Mouse (Mus musculus): Measurements from ENCODE around the gene Otub1.
A peak's percentile ranks its signal among the peaks of the same experiment; 100 is the strongest.

Gene Otub1

DNA sequence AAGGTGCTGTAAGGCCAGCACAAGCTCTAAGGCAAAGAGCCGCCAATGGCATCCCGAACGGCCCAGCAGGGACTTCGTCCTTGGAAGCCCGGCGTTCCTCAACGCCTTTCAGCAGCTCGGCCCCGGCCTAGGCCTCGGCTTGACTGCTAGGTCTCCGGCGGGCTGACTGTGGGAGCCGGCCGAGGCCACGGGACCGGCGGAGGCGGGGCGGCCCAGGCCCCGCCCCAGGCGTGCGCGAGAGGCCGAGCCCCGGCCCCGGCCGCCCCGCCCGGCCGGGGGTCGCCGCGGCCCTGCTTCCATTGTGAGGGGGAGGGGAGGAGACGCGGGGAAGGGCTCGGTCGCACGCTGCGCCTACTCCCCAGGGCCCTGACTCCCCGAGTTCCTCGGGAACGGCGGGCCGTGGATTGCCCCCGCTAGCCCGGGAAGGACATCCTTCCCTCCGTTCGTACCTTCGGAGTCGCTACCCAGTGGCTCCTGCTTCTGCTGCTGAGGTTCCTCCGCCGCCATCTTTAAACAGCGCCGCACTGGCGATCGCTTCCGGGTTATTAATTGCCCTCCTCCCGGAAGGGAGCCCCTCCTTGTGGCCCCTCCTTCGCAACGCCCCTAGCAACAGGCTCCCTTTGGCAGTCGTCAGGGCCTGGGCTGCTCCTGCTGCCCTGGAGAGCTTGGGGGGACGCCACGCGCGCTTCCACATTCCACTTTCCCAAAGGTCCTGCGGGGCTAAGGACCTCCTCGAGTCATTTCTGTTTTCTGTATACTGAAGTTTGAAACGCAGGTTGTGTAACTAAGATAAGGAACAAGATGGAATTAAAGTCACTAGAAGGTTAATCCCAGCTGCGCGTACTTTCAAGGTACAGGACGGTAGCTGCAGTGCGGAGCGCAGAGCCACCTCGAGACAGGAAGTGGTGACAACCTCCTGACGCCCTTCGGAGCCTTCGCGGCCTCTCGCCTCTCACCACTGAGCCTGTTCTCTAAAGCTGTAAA lies at the start of gene Otub1:
Otub1 (minus strand) TSS at position 564 of the 984 bp plus-strand sequence.
- DNase-seq, result peak; percentile 88

- no peak for DNase-seq
Observed at GRCm38 (mm10) chr19:7246021-7246420, 39.9 kb upstream of the Otub1 start.

DNA sequence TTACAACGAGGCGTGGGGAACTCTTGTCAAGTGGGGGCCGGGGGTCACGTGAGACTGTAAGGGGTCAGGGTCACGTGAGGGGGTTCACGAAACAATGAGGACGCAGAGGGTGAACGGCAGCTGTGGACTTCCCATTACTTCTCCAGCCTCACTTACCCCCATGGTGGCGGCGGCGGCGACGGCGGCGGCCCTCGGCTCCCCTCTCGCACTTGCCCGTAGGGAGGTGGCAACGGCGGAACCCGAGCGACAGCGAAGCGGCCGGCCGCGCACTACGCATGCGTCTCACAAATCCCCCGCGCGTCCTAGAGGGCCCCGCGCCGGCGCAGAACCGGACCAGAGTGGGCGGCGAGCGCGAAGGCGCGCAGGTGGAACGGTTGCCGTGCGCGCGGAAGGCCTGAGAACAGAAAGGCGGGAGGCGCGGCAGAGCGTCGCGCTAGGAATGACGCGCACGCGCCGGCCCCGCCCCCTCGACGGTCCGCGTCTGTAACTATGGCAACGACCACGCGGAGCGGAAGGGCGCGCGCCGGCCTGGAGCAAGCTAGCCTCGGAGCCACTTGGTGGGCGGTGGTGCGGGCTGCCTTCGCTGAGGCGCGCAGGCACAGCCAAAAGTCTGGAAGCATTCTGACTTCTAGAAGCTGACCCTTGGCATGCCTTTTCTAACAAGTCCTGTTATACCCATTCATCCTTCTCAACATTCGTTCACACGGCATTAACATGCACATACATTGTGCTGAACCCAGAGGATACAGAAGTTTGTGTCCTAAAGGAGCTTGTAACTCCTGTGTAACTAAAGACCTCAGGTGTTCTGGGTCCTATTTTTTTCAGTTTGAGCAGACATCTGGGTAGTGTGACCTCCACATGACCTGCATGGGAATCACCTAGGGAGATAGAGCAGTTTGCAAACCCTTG lies 34.9 kb upstream of the Otub1 start, which contains the start of gene Naa40:
Naa40 (minus strand) TSS at position 402 of the 909 bp plus-strand sequence.
- peak; percentile 94 for DNase-seq

DNA sequence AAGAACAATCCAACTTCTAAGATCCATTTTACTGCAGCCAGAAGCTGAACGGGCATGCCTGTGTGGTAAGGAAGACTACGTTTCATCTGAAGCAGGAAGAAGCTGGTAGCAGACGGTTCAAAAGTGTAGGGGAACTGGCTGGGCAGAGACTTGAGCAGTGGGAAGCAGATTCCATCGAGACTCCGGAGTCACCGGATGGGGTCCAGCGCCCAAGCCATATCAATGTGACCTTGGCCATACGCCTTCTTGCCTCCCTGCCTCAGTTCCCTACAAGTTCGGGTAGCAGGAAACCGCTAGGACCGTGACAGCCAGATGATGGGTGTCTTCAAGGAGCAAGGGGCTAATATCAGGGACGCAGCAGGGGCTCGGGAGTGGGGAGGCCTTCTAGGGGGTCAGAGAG lies 34.2 kb upstream of the Otub1 start:
- no peak for DNase-seq

DNA sequence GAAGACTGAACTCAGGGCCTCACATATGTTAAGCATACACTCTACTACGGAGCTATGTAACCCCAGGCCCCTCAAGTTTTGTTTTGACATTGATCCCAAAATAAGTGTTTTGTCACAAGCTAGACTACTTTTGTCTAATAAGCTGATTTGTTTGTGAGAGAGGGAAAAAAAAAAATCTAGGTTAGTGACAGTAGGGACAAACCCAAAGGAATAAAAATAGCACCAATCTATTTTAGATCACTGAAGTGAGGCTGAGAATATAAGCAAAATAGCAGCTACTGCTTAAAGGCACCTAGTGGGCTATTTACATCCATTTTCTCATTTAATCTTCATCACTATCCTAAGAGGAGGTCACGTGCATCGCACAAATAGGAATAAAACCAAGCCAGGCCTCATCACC lies 33.5 kb upstream of the Otub1 start:
- no peak for DNase-seq

DNA sequence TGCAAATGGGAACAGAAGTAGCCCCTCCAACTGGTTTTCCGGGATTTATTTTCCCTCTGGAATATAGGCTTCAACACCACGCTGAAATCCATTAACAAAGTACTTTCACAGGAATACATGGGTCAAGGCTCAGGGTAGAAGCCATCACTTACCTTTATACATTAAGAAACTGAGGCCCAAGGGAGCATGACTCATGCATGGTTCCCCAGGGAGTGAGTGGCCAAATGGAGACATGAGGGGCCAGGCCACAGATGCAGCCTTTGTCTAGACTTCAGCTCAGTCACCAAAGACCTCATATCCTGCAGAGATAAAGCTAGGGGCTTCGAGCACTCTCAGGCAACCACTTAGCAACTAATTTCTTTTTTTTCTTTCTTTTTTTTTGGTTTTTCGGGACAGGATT lies 30.6 kb upstream of the Otub1 start:
- no peak for DNase-seq

DNA sequence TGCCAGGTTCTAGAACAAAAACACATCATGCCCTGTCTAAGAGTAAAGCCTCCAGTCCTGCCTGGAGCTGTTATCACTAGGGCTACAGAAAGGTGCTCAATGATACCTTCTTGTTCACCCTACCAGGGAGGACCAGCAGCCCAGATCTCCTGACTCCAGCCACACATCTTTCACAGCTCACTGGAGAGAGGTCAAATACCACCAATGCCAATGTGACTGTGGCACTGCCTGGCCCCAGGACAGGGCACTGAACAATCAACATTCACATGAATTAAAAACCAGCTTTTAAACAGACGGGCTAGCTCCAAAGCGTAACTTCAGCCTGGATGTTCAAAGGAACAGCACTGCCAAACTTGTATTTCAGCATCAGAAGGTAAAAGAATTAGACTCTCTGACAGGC lies 29.9 kb upstream of the Otub1 start:
- no peak for DNase-seq

GRCm38 (mm10) chr19:7235461-7235860 lies 29.3 kb upstream of the Otub1 start:
- no peak for DNase-seq

GRCm38 (mm10) chr19:7234537-7235221 lies 28.6 kb upstream of the Otub1 start:
- peak; percentile 70 for DNase-seq

- no peak for DNase-seq
Observed at GRCm38 (mm10) chr19:7226511-7226914, 20.4 kb upstream of the Otub1 start.

DNA sequence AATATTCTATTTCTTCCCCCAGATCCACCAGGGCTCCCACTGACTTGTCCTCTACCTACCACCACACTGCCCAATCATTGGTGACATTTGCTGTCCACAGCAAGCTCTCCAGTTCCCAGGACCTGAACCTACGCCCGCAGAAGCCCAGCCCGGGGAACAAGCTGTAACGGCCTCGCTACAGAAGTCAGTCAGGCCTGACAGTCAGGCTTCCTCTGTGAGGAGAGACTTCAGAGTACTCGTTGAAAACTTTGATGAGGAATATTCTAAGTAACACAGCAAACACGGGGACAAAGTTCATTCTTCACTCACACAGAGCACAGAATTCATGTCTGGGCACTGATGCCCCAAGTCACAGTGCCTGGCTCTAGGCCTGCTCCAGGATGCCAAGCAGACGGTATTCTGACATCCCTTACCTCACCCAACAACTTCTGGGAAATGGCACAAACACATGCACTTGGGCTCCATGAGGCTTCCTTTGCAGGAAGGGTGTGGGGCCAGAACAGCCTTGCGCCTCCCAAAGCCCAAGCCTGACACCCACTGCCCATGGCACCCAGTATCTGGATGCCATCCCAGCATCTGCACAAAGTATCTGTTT lies 19.1 kb upstream of the Otub1 start:
- DNase-seq, result no peak

DNA sequence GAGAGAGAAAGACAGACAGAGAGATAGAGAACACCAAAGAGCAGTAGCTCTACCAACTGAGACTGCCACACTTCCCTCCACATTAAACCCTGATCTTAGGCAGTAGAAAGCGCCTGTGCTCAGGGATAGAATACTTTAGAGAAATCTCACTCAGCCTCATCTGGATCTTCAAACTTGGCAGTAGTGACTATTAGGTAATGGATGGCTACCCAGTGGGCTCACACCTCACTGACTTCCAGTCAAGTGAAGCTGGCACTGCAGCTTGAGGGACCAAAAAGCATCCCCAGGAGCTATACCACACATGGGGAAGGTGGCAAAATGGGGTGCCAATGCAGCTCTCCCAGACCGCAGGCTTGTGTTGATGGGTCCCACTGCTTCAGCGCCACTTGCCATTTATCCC lies 18.1 kb upstream of the Otub1 start:
- no peak for DNase-seq

GRCm38 (mm10) chr19:7223488-7223887 lies 17.4 kb upstream of the Otub1 start:
- no peak for DNase-seq

DNA sequence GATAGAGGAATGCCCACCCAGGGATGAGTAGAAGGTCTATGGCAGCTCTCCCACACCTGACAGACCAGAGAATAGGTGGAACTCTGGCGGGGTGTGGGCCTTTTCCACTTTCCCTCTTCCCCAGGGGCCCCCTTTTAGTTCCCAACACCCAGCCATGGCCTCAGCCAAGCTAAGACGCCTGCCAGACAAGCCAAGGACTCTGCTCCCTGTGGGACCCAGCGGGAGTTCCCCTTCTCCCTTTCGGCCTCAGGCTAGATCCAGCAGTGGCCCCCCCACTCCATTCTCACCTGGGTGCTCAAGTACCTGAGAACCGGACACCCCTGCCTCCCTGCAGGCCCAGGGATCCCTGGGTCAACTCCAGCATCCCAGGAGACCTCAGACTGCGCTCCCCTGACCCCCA lies 16.1 kb upstream of the Otub1 start:
- no peak for DNase-seq

DNA sequence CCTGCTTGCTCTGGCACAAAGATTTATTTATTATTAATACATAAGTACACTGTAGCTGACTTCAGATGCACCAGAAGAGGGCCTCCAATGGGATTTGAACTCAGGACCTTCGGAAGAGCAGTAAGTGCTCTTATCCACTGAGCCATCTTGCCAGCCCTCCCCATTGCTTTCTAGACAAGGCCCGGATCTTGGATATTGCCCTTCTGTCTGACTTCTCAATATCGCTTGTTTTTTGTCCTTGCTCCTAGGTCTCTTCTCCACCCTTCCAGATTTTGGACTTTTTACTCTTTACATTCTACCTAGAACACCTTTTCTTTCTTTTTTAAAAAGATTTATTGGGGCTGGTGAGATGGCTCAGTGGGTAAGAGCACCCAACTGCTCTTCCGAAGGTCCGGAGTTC lies 12.6 kb upstream of the Otub1 start:
- no peak for DNase-seq

DNA sequence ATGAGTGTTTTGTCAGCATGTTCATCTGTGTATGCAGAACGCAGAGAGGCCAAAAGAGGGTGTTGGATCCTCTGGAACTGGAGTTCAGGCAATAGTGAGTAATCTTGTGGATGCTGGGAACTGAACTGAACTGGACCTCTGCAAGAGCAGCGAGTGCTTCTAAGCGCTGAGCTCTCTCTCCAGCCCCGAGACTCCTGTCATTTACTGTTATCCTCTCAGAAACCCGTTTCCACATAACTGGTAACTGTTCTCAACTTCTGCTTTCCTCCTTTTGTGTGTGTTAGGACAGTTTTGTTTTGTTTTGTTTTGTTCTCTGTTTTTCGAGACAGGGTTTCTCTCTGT lies 11.8 kb upstream of the Otub1 start:
- no peak for DNase-seq

DNA sequence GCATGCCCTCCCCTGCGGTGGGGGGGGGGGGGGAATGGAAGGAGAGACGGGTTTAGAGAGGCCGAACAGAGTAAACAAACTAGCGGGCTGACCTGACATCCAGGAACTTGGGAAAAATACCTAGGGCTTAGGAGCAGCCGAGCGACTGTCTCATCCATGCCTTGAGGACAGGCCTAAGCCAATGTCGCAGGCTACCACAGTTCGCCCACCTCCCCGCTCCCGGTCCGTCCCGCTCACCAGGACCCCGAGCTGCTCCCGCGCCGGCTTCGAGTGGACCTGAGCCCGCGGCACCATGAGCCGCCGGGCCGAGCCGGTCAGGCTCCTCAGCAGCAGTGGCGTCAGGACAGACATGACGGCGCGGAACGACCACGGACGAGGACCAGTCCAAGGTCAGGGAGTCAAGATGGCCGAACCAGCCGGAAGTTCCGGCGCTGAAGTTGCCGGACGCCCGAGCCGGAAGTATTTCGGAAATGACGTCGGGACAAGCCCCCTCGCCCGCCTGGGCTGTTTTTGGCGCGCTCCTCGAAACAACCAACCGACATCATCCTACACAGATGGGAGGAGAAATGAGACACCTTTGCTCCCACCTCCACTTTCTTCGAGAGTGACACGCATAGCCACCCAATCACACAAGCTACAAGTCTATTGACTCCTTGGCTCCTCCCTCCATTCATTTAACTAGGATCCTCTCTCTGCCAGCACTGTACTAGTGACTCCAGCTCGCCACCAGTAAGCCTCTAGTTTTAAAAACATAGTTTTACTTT lies 11.2 kb upstream of the Otub1 start, which contains the start of gene Cox8a:
Cox8a (minus strand) TSS at position 455 of the 764 bp plus-strand sequence.
- DNase-seq, result peak; percentile 97

DNA sequence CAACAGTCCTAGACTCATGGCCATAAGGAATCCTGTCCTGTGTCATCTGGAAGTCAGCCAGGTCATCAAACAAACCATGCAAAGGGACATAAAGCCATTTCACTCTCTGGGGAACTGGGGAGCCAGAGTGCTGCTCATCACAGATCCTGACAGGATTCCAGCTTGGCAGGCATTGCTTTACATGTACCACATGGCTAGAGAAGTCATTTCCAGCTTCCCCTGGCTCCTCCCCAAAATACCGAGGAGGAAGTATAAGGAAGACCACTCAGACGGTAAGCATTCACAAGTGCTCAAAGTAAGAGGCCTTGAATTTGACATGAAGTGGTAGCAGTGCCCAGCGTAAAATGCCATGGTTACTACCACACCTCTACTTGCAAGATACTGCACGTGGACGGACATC lies 8.4 kb upstream of the Otub1 start:
- DNase-seq, result peak; percentile 52

GRCm38 (mm10) chr19:7213010-7213409 lies 6.9 kb upstream of the Otub1 start:
- DNase-seq, result no peak

DNA sequence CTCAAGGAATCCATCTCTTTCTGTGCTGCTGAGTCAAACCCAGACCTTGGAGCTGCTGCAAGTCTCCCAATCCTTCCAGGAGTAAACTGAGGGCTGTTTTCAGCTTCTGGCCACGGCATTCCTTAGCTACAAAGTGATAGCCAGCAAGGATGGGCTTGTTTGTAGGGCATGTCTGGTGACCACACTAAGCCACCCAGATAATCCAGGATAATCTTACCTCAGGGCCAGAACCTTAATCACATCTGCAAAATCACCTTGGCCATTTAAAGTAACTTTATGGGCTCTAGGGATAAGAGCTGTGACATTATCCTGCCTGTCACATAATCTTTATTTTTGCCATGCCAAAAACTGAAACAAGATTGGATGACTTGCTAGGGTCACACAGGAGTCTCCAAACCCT lies 6.1 kb upstream of the Otub1 start:
- DNase-seq, result no peak

DNA sequence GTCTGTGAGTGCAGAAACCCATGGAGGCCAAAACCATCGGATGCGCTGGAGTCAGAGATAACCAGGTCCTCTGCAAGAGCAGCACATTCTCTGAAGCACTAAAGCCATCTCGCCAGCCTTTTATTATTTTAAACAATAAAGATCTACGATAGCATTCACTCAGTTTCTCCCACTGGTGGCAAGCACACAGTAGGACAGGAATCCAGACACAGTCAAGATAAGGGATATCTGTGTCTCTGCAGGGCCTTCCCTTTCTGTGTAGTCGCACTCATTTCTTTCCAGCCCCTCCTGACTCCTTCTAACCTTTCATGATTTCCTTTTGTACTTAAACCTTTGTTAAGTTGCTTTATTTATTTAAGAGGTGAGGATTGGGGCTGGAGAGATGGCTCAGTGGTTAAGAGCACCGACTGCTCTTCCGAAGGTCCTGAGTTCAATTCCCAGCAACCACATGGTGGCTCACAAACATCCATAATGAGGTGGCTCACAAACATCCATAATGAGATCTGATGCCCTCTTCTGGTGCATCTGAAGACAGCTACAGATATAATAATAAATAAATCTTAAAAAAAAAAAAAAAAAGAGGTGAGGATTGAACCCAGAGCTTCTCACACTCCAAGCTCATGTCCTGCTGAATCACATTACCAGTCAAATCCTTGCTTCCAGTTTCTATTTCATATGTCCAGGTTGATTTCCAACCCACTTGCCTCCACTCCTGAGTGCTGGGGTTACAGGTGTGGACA lies 4.0 kb upstream of the Otub1 start:
- no peak for DNase-seq
